Mouse (Mus musculus) retina, postnatal 7 days (tissue): Measurements from ENCODE around the gene 6330409D20Rik.

ENCODE experiments used
- DNase-seq: peaks from one replicate; pipeline ENCODE4 v3.0.0-alpha.2; 2012; ENCODE audit warnings: low read depth, low spot score

6330409D20Rik gene

DNA sequence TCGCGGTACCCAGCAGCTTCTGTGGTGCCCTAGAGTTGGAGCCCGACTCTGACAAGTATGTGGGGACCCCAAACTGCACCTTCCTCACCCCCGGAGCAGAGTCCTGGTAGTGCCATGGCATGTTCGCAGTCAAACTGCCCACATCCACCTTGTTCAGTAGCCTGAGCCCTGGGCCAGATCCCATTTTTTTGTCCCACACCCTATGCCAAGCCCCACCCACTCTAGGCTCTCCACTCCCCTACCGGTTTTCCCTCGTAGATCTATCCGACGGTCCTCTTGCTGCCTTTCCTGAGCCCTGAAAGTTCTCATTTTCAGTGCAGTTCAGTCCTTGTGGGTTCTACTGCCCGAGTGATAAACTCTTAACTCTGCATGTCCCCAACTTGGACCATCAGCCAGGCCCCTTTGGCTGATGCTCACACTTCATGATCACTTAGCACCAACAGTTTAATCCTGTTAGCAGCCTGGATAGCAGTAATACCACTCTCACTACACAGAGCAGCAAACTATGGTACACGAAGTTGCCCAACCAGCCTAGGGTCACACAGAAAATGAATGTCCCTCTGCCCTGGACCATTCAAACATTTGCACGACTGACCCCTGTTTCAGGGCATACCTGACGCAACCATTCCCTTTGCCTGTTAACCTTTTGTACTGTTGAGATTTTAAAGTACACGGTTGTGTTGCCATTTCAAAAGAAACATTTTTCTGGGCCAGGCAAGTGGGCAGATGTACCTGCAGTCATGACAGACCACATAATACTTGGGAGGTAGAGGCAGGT lies 39.7 kb downstream of the 6330409D20Rik start:
- no peak for DNase-seq

DNA sequence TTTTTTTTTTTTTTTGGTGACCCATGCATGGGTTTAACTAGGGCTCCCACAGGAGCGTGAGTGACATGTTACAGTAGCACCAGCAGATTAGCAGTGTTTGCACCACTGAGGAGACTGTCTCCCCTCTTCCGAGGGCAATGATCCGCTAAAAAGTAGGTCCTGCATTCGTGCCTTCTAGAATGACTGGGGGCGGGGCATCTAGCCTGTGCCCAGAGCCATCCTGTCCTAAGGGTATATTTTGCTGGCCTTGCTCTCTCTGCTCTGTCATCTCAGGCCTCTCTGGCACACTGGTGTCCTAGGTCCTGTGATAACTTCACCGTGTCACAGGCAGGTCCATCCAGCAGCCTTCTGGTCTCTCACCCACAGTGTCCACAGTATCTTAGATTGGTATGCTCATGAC lies 41.1 kb downstream of the 6330409D20Rik start:
- no peak for DNase-seq

DNA sequence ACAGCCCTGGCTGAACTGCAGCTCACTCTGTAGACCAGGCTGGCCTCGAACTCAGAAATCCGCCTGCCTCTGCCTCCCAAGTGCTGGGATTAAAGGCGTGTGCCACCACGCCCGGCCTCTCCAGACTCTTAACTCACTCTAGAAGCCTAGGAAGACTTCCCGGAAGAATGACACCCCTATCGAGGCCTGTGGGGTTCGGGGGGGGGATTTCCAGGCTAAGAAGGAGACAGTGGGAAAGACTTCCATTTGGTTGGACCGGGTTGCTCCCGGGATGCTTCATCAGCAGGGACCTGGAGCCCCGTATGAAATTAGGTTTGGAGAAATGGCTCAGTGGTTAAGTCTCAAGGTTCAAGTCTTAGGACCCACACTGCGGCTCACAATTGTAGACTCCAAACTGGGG lies 46.1 kb downstream of the 6330409D20Rik start:
- no peak for DNase-seq

- DNase-seq: peak; percentile 99
These were observed 46.9 kb downstream of the 6330409D20Rik start for GRCm38 (mm10) chr2:32693823-32694411.

DNA sequence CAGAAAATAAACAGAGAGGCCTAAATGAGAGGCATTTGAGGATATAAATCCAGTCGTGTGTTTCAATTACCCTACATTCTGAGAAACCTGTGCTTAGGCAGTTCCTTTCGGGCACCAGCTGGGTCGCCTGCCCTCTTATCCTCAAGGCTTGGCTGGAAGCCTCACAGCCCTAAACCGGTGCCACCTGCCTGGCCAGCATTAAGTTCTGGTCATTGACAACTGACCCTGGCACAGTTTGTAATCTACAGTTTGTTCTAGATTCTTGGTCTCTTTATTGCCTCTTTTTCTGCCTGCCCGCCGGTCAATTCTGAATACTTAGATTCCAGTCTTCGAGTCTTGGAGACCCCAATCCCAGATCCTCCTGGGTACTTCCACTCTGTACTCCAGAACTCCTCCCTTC lies 47.5 kb downstream of the 6330409D20Rik start:
- DNase-seq: no peak

GRCm38 (mm10) chr2:32692496-32692895 lies 48.3 kb downstream of the 6330409D20Rik start:
- DNase-seq: no peak

DNA sequence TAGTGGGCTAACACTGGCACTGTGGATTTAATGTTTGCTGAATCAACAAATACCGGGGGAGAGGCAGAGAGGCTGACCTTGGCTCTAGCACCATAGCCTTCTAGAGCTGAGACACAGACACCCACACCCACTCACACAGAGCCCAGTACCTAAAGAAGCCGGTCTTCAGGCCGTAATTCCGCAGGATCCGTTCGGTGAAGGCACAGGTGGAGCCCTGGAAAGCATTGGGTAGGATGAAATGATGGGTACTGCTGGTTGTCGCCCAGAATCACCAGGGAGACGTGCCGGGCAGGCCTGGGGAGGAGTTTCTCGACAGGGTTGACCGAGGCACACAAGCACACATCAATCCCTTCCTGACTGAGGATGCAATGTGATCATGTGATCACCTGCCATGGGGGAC lies 49.8 kb downstream of the 6330409D20Rik start:
- DNase-seq: no peak

- peak; percentile 84 for DNase-seq
These were observed 51.4 kb downstream of the 6330409D20Rik start for GRCm38 (mm10) chr2:32689420-32689819.

- no peak for DNase-seq
These were observed 53.3 kb downstream of the 6330409D20Rik start for GRCm38 (mm10) chr2:32687562-32687961.

GRCm38 (mm10) chr2:32686640-32687039 lies 54.2 kb downstream of the 6330409D20Rik start:
- no peak for DNase-seq

DNA sequence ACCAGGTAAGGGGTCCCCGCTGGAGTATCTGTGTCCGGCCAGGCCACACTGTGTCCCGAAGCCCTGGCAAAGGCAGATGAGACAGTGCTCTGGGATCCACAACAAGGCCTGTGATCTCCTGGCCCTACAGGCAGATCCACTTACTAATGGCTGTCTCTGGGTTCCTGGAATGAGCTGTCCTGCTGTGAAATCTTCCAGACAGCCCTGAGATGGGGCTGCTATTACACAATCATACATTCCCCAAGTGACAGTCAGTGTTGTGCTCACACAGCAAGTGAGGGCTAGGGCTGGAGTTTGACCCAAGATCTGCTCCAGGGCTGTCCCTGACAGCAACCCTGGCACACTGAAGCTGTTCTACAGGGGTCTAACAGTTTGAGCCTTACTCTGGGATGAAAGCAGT lies 55.0 kb downstream of the 6330409D20Rik start:
- no peak for DNase-seq

GRCm38 (mm10) chr2:32684681-32685428 lies 56.0 kb downstream of the 6330409D20Rik start:
- DNase-seq: no peak

DNA sequence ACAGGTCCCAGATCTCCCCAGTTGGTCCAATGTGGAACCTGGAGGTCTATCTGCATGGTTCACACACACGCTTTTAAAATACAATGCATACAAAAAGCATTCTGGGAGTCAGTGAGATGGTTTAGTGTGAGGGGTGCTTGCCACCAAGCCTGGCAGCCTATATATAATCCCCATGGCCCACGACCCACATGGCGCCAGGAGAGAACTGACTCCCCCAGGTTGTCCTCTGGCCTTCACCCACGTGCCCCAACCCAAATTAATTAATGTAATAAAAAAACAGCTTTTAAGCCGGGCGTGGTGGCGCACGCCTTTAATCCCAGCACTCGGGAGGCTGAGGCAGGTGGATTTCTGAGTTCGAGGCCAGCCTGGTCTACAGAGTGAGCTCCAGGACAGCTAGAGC lies 57.1 kb downstream of the 6330409D20Rik start:
- no peak for DNase-seq

GRCm38 (mm10) chr2:32682721-32683417 lies 57.9 kb downstream of the 6330409D20Rik start:
- no peak for DNase-seq
